Mouse (Mus musculus): ENCODE measurements at regions not wholly inside any gene's neighbourhood (a gene's known extent, or its start where the extent isn't known, plus 50 kb on each side); places are given as distances from the start of the nearest gene placed in this dataset.

DNA sequence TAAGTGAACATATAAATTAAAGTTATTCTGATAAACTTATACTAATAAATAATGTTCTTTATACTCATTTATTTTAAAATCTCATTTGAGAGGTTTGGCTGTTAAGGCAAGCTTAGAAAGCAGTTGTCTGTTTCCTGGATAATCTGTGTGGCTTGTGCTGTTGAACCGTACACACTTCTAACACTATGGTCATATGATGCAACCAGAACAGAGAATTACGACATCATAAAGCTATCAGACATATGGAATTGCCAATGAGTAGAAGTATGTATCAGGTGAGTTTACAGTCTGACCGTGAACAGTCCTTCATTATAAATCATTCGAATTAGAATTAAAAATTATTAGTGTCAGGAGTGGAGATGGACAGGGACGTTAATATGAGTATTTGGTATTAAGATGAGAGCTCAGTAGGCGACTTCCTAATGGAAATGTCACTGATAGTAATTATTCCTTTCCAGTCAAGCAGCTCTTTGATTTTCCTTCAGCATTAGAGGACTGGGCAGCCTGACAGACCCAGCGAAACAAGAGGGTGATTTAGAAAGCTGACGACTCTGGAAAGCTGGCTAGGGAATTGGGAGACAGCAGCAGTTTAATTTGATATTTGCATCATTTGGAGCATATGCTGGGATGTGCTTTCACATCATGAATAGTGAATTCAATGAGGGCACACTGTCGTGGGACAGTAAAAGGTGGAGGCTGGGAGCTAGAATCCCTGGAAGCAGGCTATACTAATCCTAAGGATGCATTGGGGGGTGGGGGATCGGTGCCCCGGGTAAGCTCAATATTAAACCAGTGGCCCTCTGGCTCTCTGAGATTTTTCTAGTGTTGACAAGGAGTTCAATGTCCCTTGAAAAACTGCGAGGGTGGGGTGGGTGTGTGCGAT, 130.6 kb upstream of the Trpm3 start:
- no peak overlapping the region for H3K4me2 ChIP-seq (ENCODE audit: low read depth)
- H3K4me3 ChIP-seq (ENCODE audit: insufficient read depth in 1 of 2, low read depth in 2 of 2, low read length in 2 of 2), result no peak overlapping the region
- ATAC-seq (ENCODE audit: insufficient read depth), result no peak
- H3K27ac ChIP-seq, result no peak overlapping the region
- no peak overlapping the region for H3K9ac ChIP-seq (replicated peaks)
- DNase-seq (ENCODE audit: low read depth in 3 of 3, low spot score in 3 of 3), result no peak
- no peaks in the 10 kb centered on the region for H3K27me3 ChIP-seq (ENCODE audit: control insufficient read depth, insufficient read depth, low read length)
- no peaks in the 10 kb centered on the region for H3K9me3 ChIP-seq (ENCODE audit: control insufficient read depth, low read length)
- H3K36me3 ChIP-seq (replicated peaks; ENCODE audit: control insufficient read depth, insufficient read depth, low read depth), result no peaks in the 10 kb centered on the region
- H3K4me1 ChIP-seq (replicated peaks; ENCODE audit: control insufficient read depth in 2 of 2, insufficient read depth in 2 of 2, low read length in 1 of 2), result no peaks in the 10 kb centered on the region
- TF ChIP-seq EP300 (IDR thresholded peaks at IDR 0.05; ENCODE audit: low read depth), result no peak
- 62% methylated on average over 13 of the region's 13 CpGs for WGBS (ENCODE audit: insufficient replicate concordance)

DNA sequence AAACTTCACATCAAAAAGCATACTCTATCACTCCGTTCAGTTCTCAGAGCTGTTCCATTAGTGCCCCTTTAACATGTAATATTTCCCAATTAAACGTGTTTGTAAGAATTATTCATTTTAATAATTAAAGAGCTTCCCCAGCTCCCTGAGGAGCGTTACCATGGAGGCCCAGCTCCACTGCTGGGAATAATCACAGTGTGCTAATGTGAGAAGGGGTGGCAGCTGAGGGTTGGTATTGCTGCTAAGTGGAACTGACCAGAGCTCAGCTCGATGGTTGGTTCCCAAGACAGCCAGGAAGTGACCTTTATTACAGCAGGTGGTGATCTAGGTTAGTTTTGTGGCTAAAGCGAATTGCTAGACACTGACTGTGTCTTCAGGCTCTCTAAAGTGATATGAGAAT, 128.6 kb upstream of the Trpm3 start:
- DNase-seq (ENCODE audit: low read depth in 3 of 3, low spot score in 3 of 3) (no peak), ATAC-seq (ENCODE audit: insufficient read depth) (no peak)
- no peaks in the 10 kb centered on the region for H3K27me3 ChIP-seq (ENCODE audit: control insufficient read depth, insufficient read depth, low read length)
- WGBS (ENCODE audit: insufficient replicate concordance), result 45% methylated on average over 5 of the region's 5 CpGs
- no peak overlapping the region for H3K9ac ChIP-seq (replicated peaks)
- no peaks in the 10 kb centered on the region for H3K36me3 ChIP-seq (replicated peaks; ENCODE audit: control insufficient read depth, insufficient read depth, low read depth)
- no peak overlapping the region for H3K4me2 ChIP-seq (ENCODE audit: low read depth)
- no peaks in the 10 kb centered on the region for H3K9me3 ChIP-seq (ENCODE audit: control insufficient read depth, low read length)
- H3K27ac ChIP-seq, result no peak overlapping the region
- no peak for TF ChIP-seq EP300 (IDR thresholded peaks at IDR 0.05; ENCODE audit: low read depth)
- no peak for TF ChIP-seq CTCF (IDR thresholded peaks at IDR 0.05; ENCODE audit: low read depth)
- H3K4me3 ChIP-seq (ENCODE audit: insufficient read depth in 1 of 2, low read depth in 2 of 2, low read length in 2 of 2), result no peak overlapping the region
- no peaks in the 10 kb centered on the region for H3K4me1 ChIP-seq (replicated peaks; ENCODE audit: control insufficient read depth in 2 of 2, insufficient read depth in 2 of 2, low read length in 1 of 2)

DNA sequence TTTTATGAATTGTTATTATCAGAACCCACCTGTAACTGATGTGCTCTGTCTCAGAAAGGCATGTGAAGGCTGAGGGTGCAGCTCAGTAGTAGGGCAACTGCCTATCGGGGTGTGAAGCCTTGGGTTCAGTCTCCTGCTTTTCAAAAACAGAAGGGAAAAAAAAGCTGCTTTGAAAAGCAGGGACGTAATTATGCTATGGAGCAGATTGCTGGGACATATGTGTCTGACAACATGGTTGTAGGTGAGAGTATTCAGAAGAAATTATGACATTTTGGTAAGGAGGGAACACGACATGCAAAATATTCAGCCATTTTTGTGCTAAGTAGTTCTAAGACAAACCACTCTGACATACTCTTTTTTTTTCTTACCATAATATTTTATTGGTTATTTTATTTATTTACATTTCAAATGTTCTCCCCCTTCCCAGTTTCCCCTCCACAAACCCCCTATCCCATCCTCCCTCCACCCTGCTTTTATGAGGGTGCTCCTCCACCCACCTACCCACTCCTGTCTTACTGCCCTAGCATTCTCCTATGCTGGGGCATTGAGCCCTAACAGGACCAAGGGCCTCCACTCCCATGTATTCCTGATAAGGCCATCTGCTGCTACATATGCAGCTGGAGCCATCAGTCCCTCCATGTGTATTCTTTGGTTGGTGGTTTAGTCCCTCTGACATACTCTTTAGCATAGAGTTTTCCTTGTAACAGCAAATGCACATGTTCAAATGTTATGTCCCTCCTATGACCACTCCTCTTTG, 122.8 kb upstream of the Trpm3 start:
- DNase-seq (ENCODE audit: low read depth in 3 of 3, low spot score in 3 of 3) (no peak), ATAC-seq (ENCODE audit: insufficient read depth) (no peak)
- no peaks in the 10 kb centered on the region for H3K4me1 ChIP-seq (replicated peaks; ENCODE audit: control insufficient read depth in 2 of 2, insufficient read depth in 2 of 2, low read length in 1 of 2)
- H3K36me3 ChIP-seq (replicated peaks; ENCODE audit: control insufficient read depth, insufficient read depth, low read depth), result no peaks in the 10 kb centered on the region
- H3K27ac ChIP-seq, result no peak overlapping the region
- no peak for TF ChIP-seq EP300 (IDR thresholded peaks at IDR 0.05; ENCODE audit: low read depth)
- TF ChIP-seq CTCF (IDR thresholded peaks at IDR 0.05; ENCODE audit: low read depth), result no peak
- no peaks in the 10 kb centered on the region for H3K9me3 ChIP-seq (ENCODE audit: control insufficient read depth, low read length)
- WGBS (ENCODE audit: insufficient replicate concordance), result 57% methylated on average over 3 of the region's 3 CpGs
- H3K9ac ChIP-seq (replicated peaks), result no peak overlapping the region
- H3K4me2 ChIP-seq (ENCODE audit: low read depth), result no peak overlapping the region
- no peak overlapping the region for H3K4me3 ChIP-seq (ENCODE audit: insufficient read depth in 1 of 2, low read depth in 2 of 2, low read length in 2 of 2)
- no peaks in the 10 kb centered on the region for H3K27me3 ChIP-seq (ENCODE audit: control insufficient read depth, insufficient read depth, low read length)

DNA sequence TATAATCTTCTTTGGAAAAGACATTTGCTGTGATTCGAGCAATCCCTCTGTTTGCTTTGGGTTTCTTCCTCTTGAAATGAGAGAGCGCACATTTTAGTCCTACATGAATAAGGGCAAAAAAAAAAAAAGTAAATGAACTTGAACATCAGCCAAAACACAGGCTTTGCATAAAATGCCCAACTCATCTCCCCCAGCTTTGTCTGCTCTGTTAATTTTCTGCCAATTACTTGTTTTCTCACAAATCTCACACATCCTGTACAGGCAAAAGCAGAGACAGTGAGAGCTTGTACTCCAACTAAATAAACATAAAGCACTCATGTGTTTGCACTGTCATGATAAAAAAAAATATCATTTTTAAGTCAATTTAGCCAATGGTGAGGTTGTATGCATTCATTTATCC, 121.4 kb upstream of the Trpm3 start:
- TF ChIP-seq EP300 (IDR thresholded peaks at IDR 0.05; ENCODE audit: low read depth) (no peak), CTCF (IDR thresholded peaks at IDR 0.05; ENCODE audit: low read depth) (no peak)
- no peaks in the 10 kb centered on the region for H3K36me3 ChIP-seq (replicated peaks; ENCODE audit: control insufficient read depth, insufficient read depth, low read depth)
- 68% methylated on average over 2 of the region's 2 CpGs for WGBS (ENCODE audit: insufficient replicate concordance)
- DNase-seq (ENCODE audit: low read depth in 3 of 3, low spot score in 3 of 3) (no peak), ATAC-seq (ENCODE audit: insufficient read depth) (no peak)
- no peaks in the 10 kb centered on the region for H3K9me3 ChIP-seq (ENCODE audit: control insufficient read depth, low read length)
- H3K4me2 ChIP-seq (ENCODE audit: low read depth), result no peak overlapping the region
- H3K27me3 ChIP-seq (ENCODE audit: control insufficient read depth, insufficient read depth, low read length), result no peaks in the 10 kb centered on the region
- H3K4me1 ChIP-seq (replicated peaks; ENCODE audit: control insufficient read depth in 2 of 2, insufficient read depth in 2 of 2, low read length in 1 of 2), result no peaks in the 10 kb centered on the region
- no peak overlapping the region for H3K9ac ChIP-seq (replicated peaks)
- no peak overlapping the region for H3K4me3 ChIP-seq (ENCODE audit: insufficient read depth in 1 of 2, low read depth in 2 of 2, low read length in 2 of 2)
- no peak overlapping the region for H3K27ac ChIP-seq

DNA sequence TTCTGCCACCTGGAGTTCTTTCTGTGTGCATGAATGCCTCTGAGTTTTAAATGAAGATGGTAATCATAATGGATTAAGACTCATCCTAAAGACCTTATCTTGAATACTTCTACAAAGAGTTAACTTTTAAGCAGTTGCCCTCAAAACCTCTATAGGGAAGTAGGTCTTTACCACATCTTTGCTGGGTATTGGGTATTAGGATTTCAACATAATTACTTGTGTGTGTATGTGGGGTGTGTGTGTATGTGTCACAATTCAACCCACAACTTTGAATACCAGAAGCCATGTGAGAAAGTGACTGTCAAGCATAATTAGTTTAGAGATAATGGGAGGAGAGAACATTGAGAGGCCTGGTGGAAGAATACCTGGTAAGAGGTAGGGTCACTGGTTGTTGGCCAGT, 111.3 kb upstream of the Trpm3 start:
- H3K4me3 ChIP-seq (ENCODE audit: insufficient read depth in 1 of 2, low read depth in 2 of 2, low read length in 2 of 2), result no peak overlapping the region
- peak in 1 of 3 experiments; percentile 1 for DNase-seq (ENCODE audit: low read depth in 3 of 3, low spot score in 3 of 3)
- no peak overlapping the region for H3K9ac ChIP-seq (replicated peaks)
- H3K27ac ChIP-seq, result no peak overlapping the region
- no peak overlapping the region for H3K4me2 ChIP-seq (ENCODE audit: low read depth)
- no peaks in the 10 kb centered on the region for H3K27me3 ChIP-seq (ENCODE audit: control insufficient read depth, insufficient read depth, low read length)
- no peaks in the 10 kb centered on the region for H3K4me1 ChIP-seq (replicated peaks; ENCODE audit: control insufficient read depth in 2 of 2, insufficient read depth in 2 of 2, low read length in 1 of 2)
- no peaks in the 10 kb centered on the region for H3K36me3 ChIP-seq (replicated peaks; ENCODE audit: control insufficient read depth, insufficient read depth, low read depth)
- ATAC-seq (ENCODE audit: insufficient read depth), result no peak
- H3K9me3 ChIP-seq (ENCODE audit: control insufficient read depth, low read length), result no peaks in the 10 kb centered on the region
- TF ChIP-seq CTCF (IDR thresholded peaks at IDR 0.05; ENCODE audit: low read depth) (no peak), EP300 (IDR thresholded peaks at IDR 0.05; ENCODE audit: low read depth) (no peak)

Data from liver, embryonic 14.5 days (tissue).